Mouse (Mus musculus) brain, adult 10 weeks (tissue): ENCODE results near the gene Gm7903. TPM values are rescaled to one million over a fixed set of nuclear protein-coding genes. Genes with fewer than 3 reads are reported as not detected.

Source experiments
- polyA plus RNA-seq: library from polyadenylated mRNA; stranded (reverse); fragments of 350-450 nt; fragmentation: Illumina TruSeq; extraction: RNeasy Lipid Tissue Mini Kit (QIAGEN cat#74804); gene quantifications from one replicate; pipeline ENCODE4 v1.2.3, GENCODE M21; 2015; ENCODE audit warnings: low read depth, low replicate concordance

Gene Gm7903
- not detected for polyA plus RNA-seq

DNA sequence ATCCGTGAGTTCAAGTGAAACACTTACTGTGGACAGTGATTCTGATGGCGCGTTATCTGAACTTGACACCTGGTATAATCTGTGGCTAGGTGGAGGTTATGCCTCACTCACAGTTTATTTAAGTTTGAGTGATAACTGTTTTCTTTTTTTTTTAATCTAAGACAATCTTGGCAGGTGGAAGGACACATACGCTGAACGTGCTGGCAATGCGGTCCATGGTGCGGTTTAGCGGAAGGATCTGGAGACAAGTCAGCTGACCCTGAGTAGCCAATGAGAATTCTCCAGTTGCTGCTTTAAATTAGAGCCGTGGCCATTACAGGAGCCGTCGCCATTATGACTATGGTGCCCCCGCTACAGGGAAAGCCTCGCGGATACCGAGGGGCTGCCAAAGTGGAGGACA lies at the start of gene Gm7903:
Gm7903 (plus strand) TSS at position 301 of the 400 bp plus-strand sequence.

Other genes starting within 250 kb of the Gm7903 start
- gene Tceal6, start 223.1 kb upstream of the Gm7903 start, polyA plus RNA-seq = 143 TPM
- not detected for gene Pramel3, start 131.5 kb upstream of the Gm7903 start, polyA plus RNA-seq
- not detected for gene Gm5128, start 60.6 kb upstream of the Gm7903 start, polyA plus RNA-seq
- not detected for gene AV320801, start 60.8 kb downstream of the Gm7903 start, polyA plus RNA-seq
- 3.8 TPM for gene Nxf7, start 164.9 kb downstream of the Gm7903 start, polyA plus RNA-seq
- not detected for gene Prame, start 193.9 kb downstream of the Gm7903 start, polyA plus RNA-seq